Mouse (Mus musculus) cerebellum, postnatal 25 days (tissue): Measurements from ENCODE around the gene Ric1.
"Not testable (repeated sequence)": the region's sequence is repeated elsewhere in the genome, so short reads cannot be mapped to it uniquely, and the experiment has no call there.

Experiments
- DNase-seq, 2 experiments: peaks; one replicate each; pipeline ENCODE4 v3.0.0; 2021; ENCODE audit warnings: mixed read lengths in 2 of 2

Gene Ric1

DNA sequence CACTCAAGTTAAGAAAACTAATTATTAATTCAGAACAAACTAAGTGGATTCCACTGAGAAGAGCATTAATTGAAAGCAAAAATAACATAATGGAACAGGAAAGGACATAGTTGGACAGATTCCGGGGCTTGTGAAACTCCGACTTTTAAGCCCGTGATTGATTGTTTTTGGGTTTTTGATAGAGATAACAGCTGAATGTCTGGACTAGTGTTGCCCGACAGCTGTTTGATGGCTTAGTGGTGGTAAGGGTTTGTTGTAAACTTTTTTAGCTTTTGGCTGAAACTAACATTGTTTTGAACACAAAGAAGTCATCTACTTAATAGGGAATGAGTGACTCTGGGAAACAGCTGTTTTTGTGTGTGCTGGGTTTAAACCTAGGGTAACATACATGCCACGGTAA, 11.9 kb downstream of the Ric1 start:
- DNase-seq = no peak

DNA sequence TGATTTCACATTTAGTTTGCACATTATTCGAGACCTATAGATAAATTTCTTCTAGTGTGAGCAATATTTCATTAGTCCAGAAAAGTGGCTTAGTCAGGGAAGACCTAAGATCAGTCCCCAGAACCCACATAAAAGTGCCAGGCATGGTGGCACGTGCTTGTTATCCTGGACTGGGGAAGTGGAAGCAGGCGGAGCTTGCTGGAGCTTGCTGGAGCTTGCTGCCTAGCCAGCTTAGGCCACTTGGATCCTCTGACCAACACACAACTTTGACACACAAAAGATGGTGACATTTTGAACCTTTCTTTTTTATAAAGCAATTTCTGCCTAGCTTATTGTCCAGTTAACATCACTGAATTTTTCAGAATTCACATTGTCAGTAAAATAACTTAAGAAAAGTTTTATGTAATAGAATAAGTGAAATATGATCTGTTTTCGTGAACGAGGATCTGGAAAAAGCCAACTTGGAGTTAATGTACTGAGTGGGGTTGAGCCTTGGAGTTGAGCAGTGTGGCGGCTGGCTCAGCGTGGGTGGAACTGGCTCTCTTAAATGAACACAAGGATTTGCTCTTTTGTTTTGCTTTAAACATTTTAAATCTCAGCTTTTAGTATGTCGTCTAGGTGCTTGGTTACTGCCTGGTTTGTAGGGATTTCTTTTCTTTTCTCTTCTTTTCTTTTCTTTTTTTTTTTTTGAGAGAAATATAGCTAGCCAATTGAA, 20.3 kb downstream of the Ric1 start:
- DNase-seq = no peak

DNA sequence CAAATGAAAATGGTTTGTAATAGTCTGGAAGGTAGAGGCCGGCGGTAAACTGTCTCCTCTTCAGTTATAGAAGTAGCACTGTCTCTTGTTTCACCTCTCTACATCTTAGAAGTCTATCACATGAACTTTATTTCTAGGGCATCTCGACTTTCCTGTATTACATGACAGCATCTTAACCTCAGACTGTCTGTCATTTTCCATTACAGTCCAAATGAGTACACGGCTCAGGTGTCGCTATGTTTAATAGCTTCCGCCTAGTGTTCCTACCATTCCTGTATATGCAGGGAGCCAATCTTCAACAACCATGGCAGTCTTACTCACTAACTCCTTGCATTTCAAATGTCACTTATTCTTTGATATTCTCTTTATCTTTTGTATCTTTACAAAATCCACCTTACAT, 21.9 kb downstream of the Ric1 start:
- DNase-seq = no peak

DNA sequence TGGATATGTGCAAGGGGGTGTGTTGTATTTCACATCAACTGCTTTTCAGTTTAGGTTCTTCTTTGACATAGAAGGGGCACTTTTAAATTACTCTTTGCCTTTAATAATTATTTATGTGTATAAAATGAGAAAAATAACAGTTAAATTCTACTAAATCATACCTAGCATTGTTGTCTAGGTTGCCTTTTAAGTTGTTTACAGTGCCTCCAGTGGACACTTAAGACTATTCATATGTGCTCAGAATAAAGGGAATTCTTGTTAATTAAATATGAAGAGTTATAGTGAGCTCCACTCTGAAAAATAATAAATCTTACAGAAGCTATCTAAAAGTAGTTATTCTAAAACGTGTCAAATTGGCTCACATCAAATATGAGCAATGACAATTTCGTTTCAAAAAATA, 28.5 kb downstream of the Ric1 start:
- DNase-seq = no peak

DNA sequence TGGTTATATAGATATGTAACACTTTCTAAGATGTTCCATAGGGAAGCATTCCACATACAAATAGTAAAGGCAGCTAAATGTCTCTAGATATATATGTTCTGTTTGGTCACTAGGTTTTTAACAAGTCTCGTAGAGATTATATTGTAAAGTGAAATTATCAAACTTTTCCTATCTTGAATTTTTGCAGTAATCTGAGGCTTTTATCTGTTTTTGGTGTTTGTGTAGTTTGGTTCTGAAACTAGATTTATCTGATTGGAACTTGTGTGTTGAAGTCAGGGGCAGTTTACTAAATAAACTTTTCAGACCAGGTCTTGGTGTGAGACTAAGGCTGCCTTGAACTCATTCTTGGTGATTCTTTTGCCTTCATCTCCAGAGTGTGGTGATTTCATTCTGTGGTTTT, 29.0 kb downstream of the Ric1 start:
- no peak for DNase-seq

DNA sequence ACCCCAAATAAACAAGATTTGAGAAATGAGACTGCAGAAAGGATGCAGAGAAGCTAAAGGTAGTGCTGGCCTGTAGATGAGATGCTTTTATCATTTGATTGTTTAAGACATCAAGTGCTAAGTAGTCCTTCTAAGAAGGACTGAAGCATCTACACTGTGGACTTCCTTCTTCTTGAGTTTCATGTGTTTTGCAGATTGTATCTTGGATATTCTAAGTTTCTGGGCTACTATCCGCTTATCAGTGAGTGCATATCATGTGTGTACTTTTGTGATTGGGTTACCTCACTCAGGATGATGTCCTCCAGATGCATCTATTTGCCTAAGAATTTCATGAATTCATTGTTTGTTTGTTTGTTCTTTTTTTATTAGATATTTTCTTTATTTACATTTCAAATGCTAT, 29.9 kb downstream of the Ric1 start:
- DNase-seq = not testable (repeated sequence)

DNA sequence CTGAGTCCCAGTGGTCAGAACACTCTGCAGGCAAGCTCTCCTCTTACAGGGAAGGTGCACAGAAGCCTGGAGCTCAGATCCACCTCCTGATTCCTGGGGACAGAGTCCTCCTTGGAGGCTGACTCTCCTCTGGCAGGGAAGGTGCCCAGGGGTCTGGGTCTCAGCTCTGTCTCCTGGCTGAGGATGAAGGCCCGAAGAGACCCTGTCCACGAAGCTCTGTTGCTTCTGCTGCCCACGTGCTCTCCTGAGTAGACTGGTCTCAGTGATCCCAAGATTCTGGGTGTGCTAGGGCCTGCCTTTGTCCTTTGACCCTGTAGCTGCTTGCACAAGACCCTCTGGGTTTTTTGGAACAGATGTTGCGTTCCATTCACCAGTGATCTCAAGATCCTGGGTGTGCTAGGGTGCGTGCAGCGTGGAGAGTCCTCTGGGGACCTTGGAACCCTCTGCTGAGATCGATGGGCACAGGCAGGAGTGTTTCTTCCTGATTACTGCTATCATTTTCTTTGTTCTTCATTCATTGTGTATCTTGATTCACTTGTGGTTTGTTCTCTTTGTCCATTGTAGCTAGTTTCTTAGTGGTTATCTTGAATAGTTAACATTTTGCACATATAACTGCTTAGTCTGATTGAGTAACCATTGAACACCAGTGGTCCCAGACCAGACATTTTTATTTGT, 35.2 kb downstream of the Ric1 start:
- not testable (repeated sequence) for DNase-seq

DNA sequence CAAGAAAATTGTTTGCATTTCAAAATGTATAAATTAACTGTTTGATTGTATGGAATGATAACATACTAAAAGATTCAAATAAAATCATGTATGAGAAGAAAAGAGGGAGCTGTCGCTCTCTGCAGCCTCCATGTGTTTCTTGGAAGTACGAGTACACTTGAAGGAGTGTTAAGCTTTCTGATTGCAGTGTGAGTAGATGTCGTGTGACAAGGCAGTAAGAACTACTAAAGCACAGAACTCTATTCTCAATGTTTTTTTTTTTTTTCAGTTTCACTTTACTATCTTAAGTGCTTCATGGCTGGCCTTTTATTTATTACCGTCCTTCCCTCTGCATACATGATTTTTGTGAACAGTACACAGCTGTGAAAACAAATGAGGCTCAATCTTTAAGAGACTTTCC, 40.1 kb downstream of the Ric1 start:
- no peak for DNase-seq

DNA sequence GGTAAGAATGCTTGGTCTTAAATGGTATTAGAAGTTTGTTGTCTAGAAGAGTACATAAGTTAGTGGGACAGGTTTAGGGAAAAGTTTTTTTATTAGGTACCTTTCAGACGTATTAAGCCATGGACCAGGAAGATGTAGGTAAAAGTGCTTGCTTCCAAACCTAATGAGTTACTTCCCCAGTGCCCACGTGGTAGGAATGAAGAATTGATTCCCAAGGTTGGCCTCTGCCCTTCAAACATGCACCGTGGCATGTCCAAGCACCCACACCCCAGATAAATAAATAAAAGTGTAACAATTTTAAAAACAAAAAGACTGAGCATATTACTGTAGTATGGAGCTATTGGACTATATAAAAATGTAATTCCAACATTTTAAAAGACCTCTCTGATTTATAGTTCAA, 40.5 kb downstream of the Ric1 start:
- DNase-seq = no peak

DNA sequence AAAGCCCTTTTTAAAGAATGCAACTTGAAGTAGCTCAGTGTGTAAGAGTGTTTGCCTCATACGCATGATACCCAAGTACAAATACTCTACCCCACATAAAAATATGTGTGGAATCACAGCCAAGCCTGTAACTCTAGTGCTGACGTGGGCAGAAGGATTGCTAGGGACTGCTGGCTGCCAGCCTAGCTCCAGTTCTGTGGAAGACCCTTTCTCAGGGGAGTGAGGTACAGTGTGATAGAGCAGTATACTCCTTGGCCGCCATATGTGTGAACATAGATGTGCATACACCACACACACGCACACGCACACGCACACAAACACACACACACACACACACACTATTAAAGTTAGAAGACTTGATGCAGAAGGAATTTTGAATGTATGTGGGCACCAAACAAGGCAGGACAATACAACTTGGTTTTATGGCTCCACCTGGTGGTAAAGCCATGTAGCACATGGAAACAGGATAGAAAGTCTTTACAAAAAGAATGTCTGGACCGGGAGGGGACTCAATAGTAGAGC, 41.2 kb downstream of the Ric1 start:
- DNase-seq = peak; percentile 40 to 69

DNA sequence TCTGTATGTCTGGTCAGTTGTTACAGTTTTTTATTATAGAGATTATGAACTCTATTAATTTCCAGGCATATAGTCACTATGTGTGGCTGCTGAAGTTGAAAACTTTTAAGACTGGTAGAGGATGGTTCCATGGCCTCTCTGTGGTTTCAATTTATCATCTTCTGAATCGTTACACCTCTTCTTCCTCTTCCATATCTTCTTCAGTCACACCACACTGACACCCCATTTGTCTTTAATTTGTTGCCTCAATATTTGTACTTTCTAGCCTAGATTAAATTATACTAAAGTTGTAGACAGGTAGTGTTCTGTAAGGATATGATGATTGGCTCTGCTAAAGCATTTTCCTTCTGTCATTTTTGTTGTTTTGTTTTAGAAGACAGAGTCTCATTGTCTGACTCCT, 44.4 kb downstream of the Ric1 start:
- DNase-seq = no peak

DNA sequence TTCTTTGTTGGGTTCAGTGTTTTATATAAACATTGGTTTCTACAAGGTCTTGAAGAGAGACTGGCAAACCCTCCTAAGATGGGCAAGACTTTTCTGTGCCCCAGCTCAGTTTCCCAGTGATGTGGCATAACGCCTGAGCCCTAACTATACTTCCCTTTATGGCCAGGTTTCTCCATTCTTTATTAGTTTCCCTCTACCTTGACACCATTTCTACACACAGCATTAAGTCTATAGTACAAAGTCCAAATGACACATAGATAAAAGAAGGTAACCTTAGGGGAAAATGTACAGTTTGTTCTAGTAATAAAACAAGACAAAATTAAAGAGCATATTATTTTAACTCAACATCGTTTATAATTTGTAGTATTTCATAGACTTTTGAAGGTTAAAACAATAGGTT, 60.4 kb downstream of the Ric1 start:
- no peak for DNase-seq

DNA sequence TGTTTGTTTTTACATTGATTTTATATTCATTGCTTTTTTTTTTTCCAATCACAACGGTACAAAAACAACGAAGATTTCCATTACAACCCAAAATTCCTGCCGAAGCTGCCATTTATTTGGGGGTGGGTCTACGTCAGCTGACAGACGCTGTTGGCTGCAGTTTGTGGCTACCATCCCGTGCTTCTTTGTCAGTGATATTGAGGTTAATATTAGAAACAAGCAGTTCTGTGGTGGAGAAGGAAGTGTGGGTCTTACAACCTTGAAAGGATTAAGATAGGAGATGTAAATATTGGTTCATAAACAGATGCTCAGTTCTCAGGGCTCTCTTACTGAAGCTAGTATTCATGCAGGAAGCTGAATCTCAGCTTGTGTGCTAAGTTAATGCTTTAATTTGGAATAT, 61.7 kb downstream of the Ric1 start:
- no peak for DNase-seq

DNA sequence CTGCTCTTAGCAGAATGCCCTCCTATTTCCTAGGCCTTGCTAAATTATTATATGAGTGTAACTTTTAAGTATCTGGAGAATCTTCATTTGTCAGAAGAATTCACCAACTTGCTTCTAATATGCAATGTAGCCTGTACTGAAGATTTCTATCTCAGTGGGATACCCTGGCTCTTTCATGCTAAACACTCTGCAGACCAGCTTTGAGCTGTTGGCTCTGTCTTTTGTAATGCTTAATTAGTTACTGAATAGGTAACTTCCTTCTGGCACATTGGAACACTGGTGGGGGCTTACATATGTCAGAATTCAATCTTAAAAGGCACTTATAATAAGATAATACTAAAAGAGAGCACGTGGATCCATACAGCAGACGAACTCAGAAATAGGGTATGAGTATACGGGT, 71.7 kb downstream of the Ric1 start:
- not testable (repeated sequence) for DNase-seq

DNA sequence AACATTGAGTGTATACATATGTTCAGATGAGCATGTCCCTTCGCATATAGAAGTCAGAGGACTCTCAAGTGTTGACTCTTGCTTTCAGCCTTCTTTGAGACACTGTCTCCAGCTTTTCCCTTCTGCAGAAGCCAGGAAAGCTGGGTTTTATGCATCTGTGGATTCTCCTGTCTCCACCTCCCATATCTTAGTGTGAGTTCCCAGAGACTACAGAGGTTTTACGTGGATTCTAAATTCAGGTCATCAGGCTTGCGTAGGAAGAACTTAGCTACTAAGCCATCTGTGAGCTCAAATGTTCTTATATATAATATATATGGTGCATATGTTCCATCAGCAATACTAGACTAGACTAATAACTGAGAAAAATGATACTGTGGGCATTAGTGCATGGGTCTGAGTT, 74.2 kb downstream of the Ric1 start:
- no peak for DNase-seq

DNA sequence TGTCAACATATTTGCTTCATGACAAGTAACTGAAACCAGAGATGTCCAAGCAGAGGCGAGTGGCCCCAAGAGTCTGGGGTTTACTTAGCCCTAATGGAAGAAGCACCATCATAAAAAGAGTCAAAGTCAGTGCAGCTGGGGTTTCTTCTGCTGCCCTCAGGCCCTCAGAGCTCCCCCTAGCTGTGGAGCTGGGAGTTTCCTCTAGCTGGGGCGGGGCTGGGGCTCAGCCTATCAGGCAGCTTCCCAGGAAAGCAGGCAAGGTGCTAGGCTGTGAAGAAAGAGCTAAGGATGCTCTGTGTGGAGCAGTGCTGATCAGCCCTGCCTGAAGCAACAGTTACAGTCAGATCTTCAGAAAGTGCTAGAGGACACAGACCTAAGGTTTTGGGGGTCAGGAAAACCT, 74.9 kb downstream of the Ric1 start:
- no peak for DNase-seq

DNA sequence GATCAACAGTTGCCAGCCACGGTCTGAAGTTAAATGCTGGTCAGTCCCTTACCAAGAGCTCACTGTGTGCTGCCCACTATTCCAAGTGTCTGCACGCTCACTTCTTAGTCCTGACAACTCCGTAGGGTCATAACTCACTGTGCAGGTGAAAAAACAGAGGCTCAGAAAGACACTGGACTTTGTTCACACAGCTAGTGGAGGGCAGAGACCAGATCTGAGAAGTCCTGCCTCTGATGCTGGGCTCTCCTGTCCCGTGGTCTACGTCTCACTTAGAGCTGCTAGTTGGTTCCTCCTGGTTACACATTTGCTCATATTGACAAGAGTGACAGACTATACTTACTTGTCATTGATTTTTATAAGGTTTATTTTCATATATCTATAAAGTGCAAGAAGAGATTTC, 76.9 kb downstream of the Ric1 start:
- no peak for DNase-seq

DNA sequence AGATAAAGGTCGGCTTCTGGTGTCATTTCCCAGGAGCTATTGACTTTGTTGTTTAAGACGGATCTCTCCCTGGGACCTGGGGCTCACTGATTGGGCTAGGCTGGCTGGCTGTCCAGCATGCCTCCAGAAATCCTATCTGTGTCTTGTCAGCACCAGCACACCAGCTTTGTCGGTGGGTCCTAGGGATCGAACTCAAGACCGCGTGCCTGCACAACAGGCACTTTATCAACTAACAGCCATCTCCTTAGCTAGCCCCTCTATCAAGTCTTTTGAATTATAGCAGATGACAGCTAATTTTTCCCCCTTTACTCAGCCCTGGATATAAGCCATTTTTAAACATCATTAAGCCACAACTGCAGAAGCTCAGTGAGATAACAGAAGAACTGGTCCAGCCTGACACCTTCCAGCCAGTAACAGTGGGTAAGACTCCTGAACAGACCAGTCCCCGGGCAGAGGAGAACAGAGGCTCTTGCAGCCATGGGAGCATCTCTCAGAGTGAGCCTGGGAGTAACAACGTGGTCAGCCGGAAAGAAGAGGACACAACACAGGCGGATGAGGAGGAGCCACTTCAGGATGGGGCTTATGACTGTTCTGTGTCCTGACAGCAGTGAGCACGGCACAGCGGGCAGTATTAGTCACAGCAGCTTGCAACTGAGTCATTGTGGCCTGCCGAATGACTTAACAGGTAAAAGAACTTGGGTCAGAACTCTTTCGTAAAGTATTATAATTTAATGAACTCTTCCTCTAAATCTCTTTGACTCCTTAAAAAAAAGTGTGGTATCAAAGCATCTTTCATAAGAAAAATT, 81.7 kb downstream of the Ric1 start:
- no peak for DNase-seq

DNA sequence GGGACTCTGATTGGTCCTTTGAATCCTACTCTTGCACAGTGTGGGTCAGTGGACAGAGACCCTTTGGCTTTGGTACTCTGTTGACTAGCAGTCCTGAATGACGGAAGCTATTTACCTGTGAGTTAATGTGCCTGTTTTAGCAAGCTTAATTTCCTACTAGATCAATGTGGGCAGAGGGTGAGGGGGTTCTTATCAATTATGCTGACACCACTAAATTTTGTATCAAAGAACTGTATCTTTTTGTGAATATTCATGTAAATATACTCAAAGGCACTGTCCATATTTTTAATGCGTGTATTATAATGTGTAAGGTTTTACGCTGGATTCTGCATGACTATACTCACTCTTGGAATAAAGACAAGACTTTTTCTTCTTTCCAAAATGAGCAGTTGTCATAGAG, 82.6 kb downstream of the Ric1 start:
- no peak for DNase-seq

DNA sequence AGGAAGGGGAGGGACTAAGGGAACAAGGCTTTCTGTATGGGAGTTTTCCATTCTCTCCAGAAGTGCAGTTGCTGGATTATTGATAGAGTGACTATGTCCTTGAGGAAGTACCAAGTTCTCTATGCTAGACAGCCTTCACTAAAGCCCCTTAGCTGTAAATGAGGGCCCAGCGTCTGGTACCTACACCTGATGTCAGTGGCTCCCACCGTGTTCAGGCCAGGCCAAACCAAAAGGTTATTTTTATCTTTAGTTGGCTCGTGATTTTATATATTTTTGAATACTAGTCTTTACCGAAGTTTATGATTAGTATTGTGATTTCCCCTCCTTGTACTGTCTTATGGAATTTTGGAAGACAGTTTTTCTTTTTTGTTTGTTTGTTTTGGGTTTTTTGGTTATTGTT, 85.4 kb downstream of the Ric1 start:
- no peak for DNase-seq

DNA sequence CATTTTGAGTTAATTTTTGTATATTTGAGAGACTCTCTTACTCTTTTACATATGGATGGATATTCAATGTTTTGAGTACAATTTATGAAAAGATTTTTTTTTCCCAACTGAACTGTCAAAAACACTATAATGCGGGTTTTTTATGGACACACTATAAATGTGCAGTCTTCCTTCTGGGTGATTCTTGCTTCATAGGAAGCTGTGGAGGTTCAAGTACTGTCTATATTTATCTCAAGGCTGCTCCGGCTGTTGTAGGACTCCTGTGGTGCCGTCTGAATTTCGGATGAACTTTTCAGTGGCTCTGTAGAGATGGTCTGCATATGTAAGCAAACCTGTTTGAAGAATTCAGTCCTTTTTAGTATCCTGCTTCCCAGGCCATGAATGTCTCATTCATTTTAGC, 86.1 kb downstream of the Ric1 start:
- no peak for DNase-seq

DNA sequence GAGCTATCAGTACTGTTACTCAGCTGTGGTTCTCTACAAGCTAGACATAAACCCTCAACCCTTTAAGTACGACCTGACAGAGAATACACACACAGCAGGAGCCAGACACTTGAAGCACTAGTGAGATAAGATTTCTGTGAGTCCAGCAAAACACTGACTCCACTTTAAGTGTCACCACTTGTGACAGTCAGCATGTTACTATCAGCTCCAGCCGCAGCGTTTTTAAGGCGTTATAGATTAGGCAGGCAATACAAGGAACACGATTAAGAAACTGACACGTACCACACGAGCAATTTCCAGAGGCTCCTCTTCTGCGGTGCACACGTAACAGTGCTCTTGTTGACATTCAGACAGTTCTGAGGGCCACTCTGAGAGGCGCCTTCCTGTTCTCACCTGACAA, 88.8 kb downstream of the Ric1 start:
- DNase-seq = no peak

DNA sequence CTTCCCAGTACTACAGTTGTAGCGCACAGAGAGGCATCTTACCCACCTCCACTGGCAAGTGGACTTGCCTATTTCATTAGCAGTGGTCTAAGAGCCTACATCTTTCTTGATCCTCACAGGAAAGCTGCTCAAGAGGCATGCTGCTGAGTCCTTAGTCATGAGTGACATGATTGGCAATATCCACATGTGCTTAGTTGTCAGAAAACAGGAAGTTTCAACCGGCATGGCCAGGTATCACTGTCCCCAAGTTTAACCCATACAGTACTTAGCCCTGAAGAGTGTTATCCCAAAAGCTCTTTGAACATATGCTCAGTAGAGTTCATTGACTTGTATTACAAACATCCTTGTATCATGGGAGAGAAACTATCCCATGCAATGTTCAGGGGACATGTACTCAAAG, 90.0 kb downstream of the Ric1 start:
- DNase-seq = no peak

DNA sequence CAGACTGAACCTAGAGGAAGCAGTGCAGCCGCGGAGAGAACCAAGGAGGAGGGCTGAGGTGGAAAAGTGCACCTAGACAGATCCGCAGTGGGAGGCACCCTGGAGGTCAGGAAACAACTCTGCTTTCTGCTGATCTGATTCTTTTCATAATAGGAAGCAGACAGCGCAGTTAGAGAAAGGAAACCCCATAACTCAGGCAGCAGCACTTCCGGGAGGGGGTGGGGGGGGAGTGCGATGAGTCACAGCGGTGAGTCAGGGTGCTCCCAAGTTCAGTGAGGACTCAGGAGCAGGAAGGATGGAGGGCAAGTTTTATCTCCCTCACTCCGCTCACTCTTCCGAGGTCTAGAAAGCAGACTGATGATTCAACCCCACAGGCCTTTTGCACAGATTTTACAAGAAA, 119.0 kb downstream of the Ric1 start:
- no peak for DNase-seq
